Mouse (Mus musculus) hematopoietic stem cell, adult 5-6 weeks (primary cell): Measurements from ENCODE around the gene Gpatch8. TPM values are rescaled to one million over a fixed set of nuclear protein-coding genes. Genes with fewer than 3 reads are reported as not detected.
A peak's percentile ranks its signal among the peaks of the same experiment; 100 is the strongest.
"Not testable (repeated sequence)": the region's sequence is repeated elsewhere in the genome, so short reads cannot be mapped to it uniquely, and the experiment has no call there.

ENCODE experiments used
- ATAC-seq, 2 experiments: fragments of 125-278 bp in 1 of 2; replicated peaks in 1 of 2; 2 replicates each; pipeline ENCODE4 v1.8.0; 2016 to 2017; ENCODE audit warnings: inconsistent platforms in 2 of 2, mild to moderate bottlenecking in 2 of 2, moderate number of reproducible peaks in 2 of 2, low read depth in 1 of 2, moderate TSS enrichment in 1 of 2; ENCODE audit not compliant: low FRiP score in 2 of 2, poor library complexity in 2 of 2, severe bottlenecking in 2 of 2, insufficient read depth in 1 of 2, low TSS enrichment in 1 of 2
- total RNA-seq: library from RNA; stranded (forward); fragments of 172-1452, 232-1000 nt; gene quantifications from 2 replicates; pipeline ENCODE4 v1.2.3, GENCODE M21; 2017

The Gpatch8 gene
- total RNA-seq, 1 experiment from 2014 or later = 38.6 TPM

DNA sequence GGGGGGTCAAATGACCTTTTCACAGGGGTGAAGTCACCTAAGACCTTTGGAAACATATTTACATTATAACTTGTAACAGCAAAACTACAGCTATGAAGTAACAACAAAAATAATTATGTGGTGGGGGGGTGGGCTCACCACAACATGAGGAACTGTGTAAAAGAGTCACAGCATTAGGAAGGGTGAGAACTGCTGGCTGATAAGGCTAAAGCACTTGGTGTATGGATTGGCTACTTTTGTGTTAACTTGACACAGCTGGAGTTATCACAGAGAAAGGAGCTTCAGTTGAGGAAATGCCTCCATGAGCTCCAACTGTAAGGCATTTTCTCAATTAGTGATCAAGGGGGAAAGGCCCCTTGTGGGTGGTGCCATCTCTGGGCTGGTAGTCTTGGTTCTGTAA is 15.9 kb downstream of the Gpatch8 start:
- ATAC-seq = not testable (repeated sequence)

- ATAC-seq = no peak
Observed at GRCm38 (mm10) chr11:102539690-102540089, 16.5 kb downstream of the Gpatch8 start.

GRCm38 (mm10) chr11:102536210-102536609 is 20.0 kb downstream of the Gpatch8 start:
- ATAC-seq = no peak

- ATAC-seq = no peak
Observed at GRCm38 (mm10) chr11:102534078-102534477, 22.1 kb downstream of the Gpatch8 start.

DNA sequence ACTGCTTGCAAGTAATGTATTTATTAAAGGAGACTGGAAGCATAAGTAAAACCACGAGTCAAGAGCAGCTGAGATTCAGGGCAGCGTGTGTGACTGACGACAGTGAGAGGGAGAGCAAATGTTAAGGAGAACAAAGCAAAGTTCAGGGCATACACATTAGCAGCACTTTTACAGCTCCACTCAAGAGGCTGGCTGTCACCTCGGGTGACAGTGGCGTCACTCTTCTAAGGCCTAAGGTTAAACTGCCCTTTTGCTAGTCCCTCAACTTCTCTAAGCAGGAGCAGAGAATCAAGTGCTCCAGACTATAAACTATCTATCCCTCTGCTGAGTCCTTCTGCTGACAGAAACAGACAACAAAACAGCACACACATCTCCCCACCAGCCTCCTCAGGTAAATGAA is 24.8 kb downstream of the Gpatch8 start:
- no peak for ATAC-seq

GRCm38 (mm10) chr11:102514793-102515424 is 41.3 kb downstream of the Gpatch8 start:
- no peak for ATAC-seq

DNA sequence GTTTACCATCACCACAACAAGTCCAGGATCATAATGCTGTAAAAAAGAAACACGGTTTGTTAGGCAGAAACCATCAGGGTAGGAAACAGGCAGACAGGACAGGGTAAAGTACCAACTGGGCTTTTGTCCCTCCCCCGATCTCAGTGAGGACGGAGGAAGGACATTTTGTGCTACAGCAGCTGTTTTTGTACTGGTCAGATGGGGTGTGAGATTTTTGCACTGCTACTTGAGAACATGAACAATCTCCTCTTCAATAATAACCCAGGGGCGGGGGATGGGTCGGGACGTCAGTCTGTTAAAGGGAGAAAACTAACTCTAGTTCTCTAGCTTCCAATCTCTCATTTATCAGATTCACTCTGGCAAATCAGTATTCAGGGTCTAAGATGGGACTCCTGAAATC is 46.0 kb downstream of the Gpatch8 start:
- no peak for ATAC-seq

DNA sequence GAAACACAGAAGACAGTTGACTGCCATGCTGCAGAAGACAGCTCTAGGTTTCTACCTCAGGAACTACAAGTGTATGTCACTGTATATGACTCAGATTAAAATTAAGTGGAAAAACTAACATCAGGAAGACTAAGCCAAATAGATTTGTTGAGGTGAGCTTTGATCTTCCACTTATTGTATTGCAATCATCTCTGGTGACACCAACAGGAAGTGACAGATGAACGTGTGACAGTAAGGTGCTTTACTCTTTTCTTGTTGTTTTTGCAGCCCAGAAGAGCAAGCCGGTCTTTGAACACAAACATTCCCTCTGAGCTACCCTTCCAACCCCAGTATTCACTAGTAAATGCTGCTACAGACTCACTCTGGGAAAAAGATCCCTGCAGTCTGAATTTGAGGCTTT is 59.5 kb downstream of the Gpatch8 start:
- ATAC-seq = no peak

GRCm38 (mm10) chr11:102496206-102496605 is 60.0 kb downstream of the Gpatch8 start:
- no peak for ATAC-seq

DNA sequence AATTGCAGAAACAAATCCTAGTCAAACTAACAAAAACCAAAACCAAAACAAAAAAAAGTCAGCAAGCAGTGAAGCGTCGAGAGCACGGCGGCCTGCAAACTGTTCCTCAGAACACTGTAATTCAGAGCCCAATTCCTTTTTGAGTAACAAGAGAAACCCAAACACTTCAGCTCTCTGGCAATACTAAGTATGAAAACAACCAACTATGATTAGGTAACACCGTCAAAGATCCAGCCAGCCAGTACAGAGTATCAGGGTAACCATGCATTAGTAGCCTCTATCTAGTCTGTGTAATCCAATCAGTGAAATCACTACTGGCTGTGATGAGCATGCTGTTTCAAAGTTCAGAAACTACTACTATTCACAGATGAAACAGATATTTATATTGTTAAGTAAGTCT is 60.5 kb downstream of the Gpatch8 start:
- ATAC-seq = no peak

- ATAC-seq = no peak
Observed at GRCm38 (mm10) chr11:102495114-102495513, 61.1 kb downstream of the Gpatch8 start.

DNA sequence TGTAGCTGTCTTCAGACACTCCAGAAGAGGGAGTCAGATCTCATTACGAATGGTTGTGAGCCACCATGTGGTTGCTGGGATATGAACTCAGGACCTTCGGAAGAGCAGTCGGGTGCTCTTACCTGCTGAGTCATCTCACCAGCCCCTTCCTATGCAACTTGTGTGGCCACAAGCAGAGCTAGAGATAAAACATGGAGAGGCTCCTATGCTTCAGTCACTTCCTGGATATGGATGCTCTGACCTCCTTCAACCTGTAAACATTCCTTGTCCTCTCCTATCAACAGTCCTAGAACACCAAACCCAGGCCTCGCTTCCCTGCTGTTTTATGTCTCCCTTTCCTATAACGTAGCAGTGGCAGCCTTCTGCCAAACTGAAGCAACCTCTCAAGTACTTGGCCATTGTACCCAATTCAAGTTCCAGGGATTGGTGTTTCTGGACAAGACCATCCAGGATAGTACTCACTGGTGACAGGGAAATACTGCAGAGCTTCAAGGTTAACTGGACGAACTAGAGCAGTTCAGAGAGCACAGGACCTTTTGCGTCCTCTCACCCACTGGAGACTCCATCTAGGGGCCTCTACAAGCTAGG is 62.0 kb downstream of the Gpatch8 start:
- ATAC-seq = no peak

- ATAC-seq = no peak
Observed at GRCm38 (mm10) chr11:102493241-102493640, 63.0 kb downstream of the Gpatch8 start.

- ATAC-seq = no peak
Observed at GRCm38 (mm10) chr11:102487901-102488300, 68.3 kb downstream of the Gpatch8 start.

- peak; percentile 67 to 74; a peak in 3 of 4 replicates for ATAC-seq
Observed at GRCm38 (mm10) chr11:102486733-102487386, 69.3 kb downstream of the Gpatch8 start.

DNA sequence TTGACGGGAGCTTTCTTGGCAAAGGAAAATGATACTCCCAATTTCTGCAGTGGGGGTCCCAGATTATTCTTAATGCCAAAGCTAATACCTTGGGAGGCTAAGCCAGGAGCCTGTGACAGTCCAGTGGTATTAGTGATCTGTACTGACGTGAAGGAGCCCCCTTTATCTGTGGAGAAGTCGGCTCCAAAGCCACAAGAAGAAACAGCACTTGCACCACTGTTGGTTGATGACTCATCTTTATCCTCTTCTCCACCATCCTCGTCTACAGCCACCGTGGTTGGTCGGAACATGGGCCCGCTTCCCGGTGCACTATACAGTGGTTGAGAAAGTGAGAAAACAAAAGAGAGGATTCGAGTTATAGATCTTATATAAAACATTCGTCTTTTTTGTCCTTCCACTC is 74.4 kb downstream of the Gpatch8 start:
- ATAC-seq = no peak

- ATAC-seq = no peak
Observed at GRCm38 (mm10) chr11:102480897-102481296, 75.3 kb downstream of the Gpatch8 start.

DNA sequence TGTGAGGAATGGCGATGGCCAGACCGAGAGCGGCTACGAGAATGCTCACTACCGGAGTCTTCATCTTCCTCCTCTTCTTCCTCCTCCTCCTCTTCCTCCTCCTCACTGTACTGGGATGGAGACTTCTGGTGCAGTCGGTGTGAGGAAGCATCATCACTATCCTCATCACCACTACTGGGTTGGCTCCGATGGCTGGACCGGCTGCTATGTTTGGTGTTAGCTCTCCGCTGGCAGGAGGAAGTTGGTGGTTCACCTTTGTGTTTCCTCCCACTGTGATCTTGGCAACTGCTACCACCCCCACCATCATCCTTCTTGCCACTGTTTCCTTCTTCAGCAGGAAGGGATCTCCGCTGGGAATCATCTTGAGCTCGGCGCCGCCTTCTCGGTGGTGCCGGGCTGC is 76.1 kb downstream of the Gpatch8 start:
- ATAC-seq = no peak

DNA sequence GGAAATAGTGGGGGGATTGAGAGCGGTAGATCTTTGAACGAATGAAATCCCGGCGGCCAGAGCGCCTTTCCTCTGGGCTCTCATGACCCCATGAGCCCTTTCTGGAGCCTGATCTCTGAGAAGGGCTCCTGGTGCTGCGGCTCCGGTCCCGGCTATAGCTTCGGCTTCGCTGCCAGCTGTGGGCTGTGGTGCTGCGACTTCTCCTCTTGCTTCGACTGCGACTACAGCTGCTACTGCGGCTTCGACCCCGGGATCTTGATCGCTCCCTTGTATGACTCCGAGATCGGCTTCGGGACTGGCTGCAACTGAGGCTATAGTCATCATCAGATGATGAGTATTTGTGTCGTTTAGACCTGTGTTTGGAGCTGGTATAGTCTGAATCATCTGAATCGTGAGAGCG is 76.6 kb downstream of the Gpatch8 start:
- ATAC-seq = no peak
